Mouse (Mus musculus) liver, embryonic 15.5 days (tissue): ENCODE measurements around the gene Clasp2. TPM values are rescaled to one million over a fixed set of nuclear protein-coding genes. Genes with fewer than 3 reads are reported as not detected.
"Not testable (repeated sequence)": the region's sequence is repeated elsewhere in the genome, so short reads cannot be mapped to it uniquely, and the experiment has no call there.

ENCODE experiments used
- ATAC-seq: fragments of 200-750 bp; cut with Nextera tagmentation; 2 replicates; pipeline ENCODE4 v1.8.0; 2017; ENCODE audit warnings: moderate number of reproducible peaks, mild to moderate bottlenecking, moderate library complexity; ENCODE audit not compliant: insufficient read depth
- H3K27ac ChIP-seq: fragments of 300-500 bp; sonication (generic); replicated peaks from 2 replicates; pipeline ENCODE4 v1.5.1; 2015; ENCODE audit warnings: mild to moderate bottlenecking, inconsistent platforms
- H3K27me3 ChIP-seq: fragments of 300-500 bp; sonication (generic); 2 replicates; pipeline ENCODE4 v1.6.1; 2015; ENCODE audit warnings: mild to moderate bottlenecking, inconsistent platforms
- H3K36me3 ChIP-seq: fragments of 300-500 bp; sonication (generic); replicated peaks from 2 replicates; pipeline ENCODE4 v1.6.1; 2015; ENCODE audit warnings: moderate library complexity, mild to moderate bottlenecking, inconsistent platforms
- H3K4me1 ChIP-seq: fragments of 300-500 bp; sonication (generic); replicated peaks from 2 replicates; pipeline ENCODE4 v1.6.1; 2015; ENCODE audit warnings: inconsistent platforms
- H3K4me2 ChIP-seq: fragments of 300-500 bp; sonication (generic); 2 replicates; pipeline ENCODE4 v1.6.1; 2015; ENCODE audit warnings: moderate library complexity, mild to moderate bottlenecking, inconsistent platforms
- H3K4me3 ChIP-seq: fragments of 300-500 bp; sonication (generic); replicated peaks from 2 replicates; pipeline ENCODE4 v1.5.1; 2015; ENCODE audit warnings: mild to moderate bottlenecking, inconsistent platforms
- H3K9ac ChIP-seq: fragments of 300-500 bp; sonication (generic); 2 replicates; pipeline ENCODE4 v1.6.1; 2015; ENCODE audit warnings: moderate library complexity, mild to moderate bottlenecking, inconsistent platforms
- H3K9me3 ChIP-seq: fragments of 300-500 bp; sonication (generic); replicated peaks from 2 replicates; pipeline ENCODE4 v1.6.1; 2016; ENCODE audit warnings: inconsistent platforms
- WGBS: fragments of 180-500 bp; shearing (Covaris S2); methylation state at CpG from one replicate; pipeline ENCODE4 v1.1.7; 2015; ENCODE audit warnings: mixed read lengths; ENCODE audit not compliant: insufficient replicate concordance; 5-methylcytosine and 5-hydroxymethylcytosine counted together
- polyA plus RNA-seq: library from polyadenylated mRNA; unstranded; fragments of >200 nt; fragmentation: Nextera tagmentation; extraction: Ambion mirVana; gene quantifications from 2 replicates; pipeline ENCODE4 v1.2.1, GENCODE M21; 2015

Clasp2 gene
- polyA plus RNA-seq, 1 experiment from 2014 or later = 9.9 TPM

- no peak overlapping the region for H3K9ac ChIP-seq
- no peak for ATAC-seq
- peaks cover 19% of the 10 kb centered on the region for H3K36me3 ChIP-seq
- H3K9me3 ChIP-seq = 0 out of 2 replicates have a peak, but pooled peaks cover 5% of the 10 kb centered on the region
- peaks cover 44% of the 10 kb centered on the region for H3K4me1 ChIP-seq
- no peak overlapping the region for H3K4me3 ChIP-seq
- H3K27ac ChIP-seq = no peak overlapping the region
- 68% methylated on average over 10 of the region's 10 CpGs for WGBS
- no peak overlapping the region for H3K4me2 ChIP-seq
- H3K27me3 ChIP-seq = no peaks in the 10 kb centered on the region
These were observed 17.2 kb downstream of the Clasp2 start for GRCm38 (mm10) chr9:113758472-113758871.

GRCm38 (mm10) chr9:113759684-113760083, 18.4 kb downstream of the Clasp2 start:
- Histone ChIP-seq H3K27ac (no peak overlapping the region), H3K4me3 (no peak overlapping the region), H3K4me2 (no peak overlapping the region), H3K9me3 (0 out of 2 replicates have a peak, but pooled peaks cover 5% of the 10 kb centered on the region), H3K36me3 (peaks cover 19% of the 10 kb centered on the region), H3K27me3 (no peaks in the 10 kb centered on the region), H3K4me1 (peaks cover 32% of the 10 kb centered on the region), H3K9ac (no peak overlapping the region)
- WGBS = 97% methylated on average over 1 of the region's 1 CpGs
- ATAC-seq = no peak

GRCm38 (mm10) chr9:113762389-113762788, 21.1 kb downstream of the Clasp2 start:
- Histone ChIP-seq H3K4me3 (no peak overlapping the region), H3K27ac (no peak overlapping the region), H3K36me3 (peaks cover 19% of the 10 kb centered on the region), H3K9ac (no peak overlapping the region), H3K4me1 (peaks cover 9% of the 10 kb centered on the region), H3K9me3 (0 out of 2 replicates have a peak, but pooled peaks cover 5% of the 10 kb centered on the region), H3K27me3 (no peaks in the 10 kb centered on the region), H3K4me2 (no peak overlapping the region)
- 85% methylated on average over 6 of the region's 6 CpGs for WGBS
- ATAC-seq = no peak

- Histone ChIP-seq H3K4me2 (no peak overlapping the region), H3K4me3 (no peak overlapping the region), H3K4me1 (peaks cover 3% of the 10 kb centered on the region), H3K9me3 (0 out of 2 replicates have a peak, but pooled peaks cover 5% of the 10 kb centered on the region), H3K27ac (no peak overlapping the region), H3K27me3 (no peaks in the 10 kb centered on the region), H3K9ac (no peak overlapping the region), H3K36me3 (peaks cover 19% of the 10 kb centered on the region)
- WGBS = 52% methylated on average over 4 of the region's 4 CpGs
- no peak for ATAC-seq
These were observed 21.9 kb downstream of the Clasp2 start for GRCm38 (mm10) chr9:113763123-113763522.

GRCm38 (mm10) chr9:113770640-113771039, 29.4 kb downstream of the Clasp2 start:
- no peaks in the 10 kb centered on the region for H3K27me3 ChIP-seq
- 32% methylated on average over 4 of the region's 4 CpGs for WGBS
- H3K27ac ChIP-seq = no peak overlapping the region
- H3K36me3 ChIP-seq = peaks cover 25% of the 10 kb centered on the region
- no peak overlapping the region for H3K4me3 ChIP-seq
- H3K4me2 ChIP-seq = no peak overlapping the region
- no peaks in the 10 kb centered on the region; the same call in 1 of the 2 replicates for H3K4me1 ChIP-seq
- no peak overlapping the region for H3K9ac ChIP-seq
- H3K9me3 ChIP-seq = no peaks in the 10 kb centered on the region
- no peak for ATAC-seq

GRCm38 (mm10) chr9:113780863-113781262, 39.6 kb downstream of the Clasp2 start:
- Histone ChIP-seq H3K27ac (no peak overlapping the region), H3K4me2 (no peak overlapping the region), H3K27me3 (no peaks in the 10 kb centered on the region), H3K9me3 (no peaks in the 10 kb centered on the region), H3K9ac (no peak overlapping the region), H3K36me3 (no peaks in the 10 kb centered on the region; the same call in 1 of the 2 replicates), H3K4me1 (no peaks in the 10 kb centered on the region), H3K4me3 (no peak overlapping the region)
- no peak for ATAC-seq
- 52% methylated on average over 3 of the region's 3 CpGs for WGBS

- no peak overlapping the region for H3K4me3 ChIP-seq
- no peaks in the 10 kb centered on the region for H3K9me3 ChIP-seq
- no peaks in the 10 kb centered on the region; the same call in 1 of the 2 replicates for H3K36me3 ChIP-seq
- H3K9ac ChIP-seq = no peak overlapping the region
- WGBS = 68% methylated on average over 4 of the region's 4 CpGs
- no peaks in the 10 kb centered on the region for H3K27me3 ChIP-seq
- no peak overlapping the region for H3K4me2 ChIP-seq
- H3K4me1 ChIP-seq = no peaks in the 10 kb centered on the region
- no peak for ATAC-seq
- H3K27ac ChIP-seq = no peak overlapping the region
These were observed 41.2 kb downstream of the Clasp2 start for GRCm38 (mm10) chr9:113782362-113783005.

- no peak overlapping the region for H3K9ac ChIP-seq
- 41% methylated on average over 5 of the region's 5 CpGs for WGBS
- H3K4me2 ChIP-seq = no peak overlapping the region
- no peaks in the 10 kb centered on the region; the same call in 1 of the 2 replicates for H3K36me3 ChIP-seq
- H3K9me3 ChIP-seq = no peaks in the 10 kb centered on the region
- no peaks in the 10 kb centered on the region for H3K4me1 ChIP-seq
- H3K4me3 ChIP-seq = no peak overlapping the region
- H3K27ac ChIP-seq = no peak overlapping the region
- no peaks in the 10 kb centered on the region for H3K27me3 ChIP-seq
- no peak for ATAC-seq
These were observed 42.4 kb downstream of the Clasp2 start for GRCm38 (mm10) chr9:113783674-113784073.

GRCm38 (mm10) chr9:113789283-113789682, 48.0 kb downstream of the Clasp2 start:
- not testable (repeated sequence) for H3K27me3 ChIP-seq, ATAC-seq, H3K9ac ChIP-seq, H3K4me3 ChIP-seq, H3K36me3 ChIP-seq, H3K4me2 ChIP-seq, H3K27ac ChIP-seq, H3K9me3 ChIP-seq
- peaks cover 17% of the 10 kb centered on the region for H3K4me1 ChIP-seq
- WGBS = 80% methylated on average over 6 of the region's 6 CpGs

GRCm38 (mm10) chr9:113792651-113793512, 51.6 kb downstream of the Clasp2 start:
- peaks cover 17% of the 10 kb centered on the region for H3K4me1 ChIP-seq
- peak overlapping the region; percentile 37 for H3K4me3 ChIP-seq
- 0 out of 2 replicates have a peak overlapping the region, but pooled peaks have one; percentile 26 for H3K27ac ChIP-seq
- ATAC-seq = peak; percentile 76
- no peaks in the 10 kb centered on the region for H3K27me3 ChIP-seq
- H3K36me3 ChIP-seq = no peaks in the 10 kb centered on the region
- peak overlapping the region; percentile 53 for H3K4me2 ChIP-seq
- WGBS = 6% methylated on average over 17 of the region's 17 CpGs
- no peaks in the 10 kb centered on the region for H3K9me3 ChIP-seq
- no peak overlapping the region for H3K9ac ChIP-seq

GRCm38 (mm10) chr9:113793513-113793905, 52.2 kb downstream of the Clasp2 start:
- Histone ChIP-seq H3K9ac (no peak overlapping the region), H3K9me3 (no peaks in the 10 kb centered on the region), H3K4me1 (peaks cover 17% of the 10 kb centered on the region), H3K36me3 (no peaks in the 10 kb centered on the region), H3K4me2 (peak overlapping the region; percentile 53), H3K27ac (no peak overlapping the region), H3K4me3 (peak overlapping the region; percentile 37), H3K27me3 (no peaks in the 10 kb centered on the region)
- WGBS = 46% methylated on average over 3 of the region's 3 CpGs
- no peak for ATAC-seq
